Comparison of ENCODE assay signal across 12 mouse cellular contexts in the genomic region with DNA sequence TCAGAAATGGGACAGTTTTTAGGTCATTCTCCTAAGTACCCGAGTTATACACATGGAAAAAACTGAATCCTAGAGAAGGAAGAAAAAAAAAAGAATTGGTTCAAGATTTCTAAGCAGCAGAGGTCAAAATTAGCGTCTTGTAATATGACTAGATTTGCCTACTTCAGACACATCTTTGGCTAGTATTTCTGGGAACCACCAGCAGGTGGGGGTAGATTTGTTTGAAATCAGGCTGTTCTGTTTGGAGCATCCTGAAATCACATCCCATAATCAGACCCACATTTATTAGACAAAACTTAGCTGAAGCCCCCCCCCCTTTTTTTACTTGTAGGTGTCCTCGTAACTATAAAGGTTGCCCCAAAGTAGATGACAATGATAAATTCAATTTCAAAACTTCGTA. TPM values are rescaled to one million over a fixed set of nuclear protein-coding genes. Genes with fewer than 3 reads are reported as not detected.
DNase-seq lines count a peak whose midpoint lies in the region; ATAC-seq and TF ChIP-seq lines count a peak whose summit lies in the region.
"Had no signal": no experiment of that assay in that cellular context is flagged by ENCODE, and none has a peak within 500 bp of the region (broad histone marks: within the 10 kb centered on the region; RNA-seq: fewer than 3 reads in every experiment).

No protein-coding gene starts in this region.

- H3K4me1 ChIP-seq in heart, postnatal 0 days (ENCODE audit: control insufficient read depth, insufficient read depth) = no peaks in the 10 kb centered on the region
- H3K4me1 ChIP-seq in forebrain, embryonic 11.5 days (replicated peaks; ENCODE audit: control insufficient read depth, insufficient read depth, low read length) = no peaks in the 10 kb centered on the region
- H3K4me1 ChIP-seq: heart, embryonic 10.5 days had no signal

- H3K27me3 ChIP-seq in heart, postnatal 0 days (ENCODE audit: control insufficient read depth, insufficient read depth, low read length) = no peaks in the 10 kb centered on the region
- H3K27me3 ChIP-seq in forebrain, embryonic 11.5 days (ENCODE audit: control insufficient read depth, insufficient read depth, low read length) = no peaks in the 10 kb centered on the region

- H3K9ac ChIP-seq in heart, postnatal 0 days (replicated peaks; ENCODE audit: low read depth, low read length) = no peak overlapping the region
- no peak overlapping the region for H3K9ac ChIP-seq in forebrain, embryonic 11.5 days (ENCODE audit: low read length)

- TF ChIP-seq CTCF in heart, postnatal 0 days (IDR thresholded peaks at IDR 0.05; ENCODE audit: low read depth) = peak; percentile 28

- no peak for TF ChIP-seq EP300 in heart, postnatal 0 days (IDR thresholded peaks at IDR 0.05; ENCODE audit: low read depth)

- no peak for DNase-seq in heart, postnatal 0 days (ENCODE audit: low spot score)
- no peak for DNase-seq in heart, postnatal 25 days (ENCODE audit: low spot score)
- DNase-seq in left cerebral cortex, postnatal 4 days = peak; percentile 7
- DNase-seq in left cerebral cortex, postnatal 36 days (ENCODE audit: low spot score in 2 of 2) = no peak
- DNase-seq in MEL-GATA-1-ER (ENCODE audit: extremely low read depth, low read depth) = peak; percentile 6
- DNase-seq in kidney, postnatal 36 days = peak; percentile 12 to 51
- DNase-seq in urinary bladder, postnatal 25 days (ENCODE audit: low spot score) = no peak
- no peak for DNase-seq in forebrain, embryonic 11.5 days (ENCODE audit: low spot score)

- ATAC-seq in heart, postnatal 0 days (ENCODE audit: insufficient read depth, low read depth) = no peak
- ATAC-seq in forebrain, embryonic 11.5 days (replicated peaks; ENCODE audit: low FRiP score) = no peak

- WGBS in heart, postnatal 0 days = 48% methylated on average over 4 of the region's 4 CpGs
- WGBS in forebrain, embryonic 11.5 days = 57% methylated on average over 4 of the region's 4 CpGs

- H3K27ac ChIP-seq in heart, postnatal 0 days (ENCODE audit: low read depth) = no peak overlapping the region
- H3K27ac ChIP-seq in forebrain, embryonic 11.5 days (ENCODE audit: low read depth, low read length) = no peak overlapping the region
- H3K27ac ChIP-seq: heart, embryonic 10.5 days had no signal

- intact Hi-C loops in heart, postnatal 25 days (cut with DNase I) = loop anchor here (10.0 kb wide), 1 partner anchor 354 kb away; no protein-coding TSS in a partner anchor
- intact Hi-C loops in left cerebral cortex, postnatal 4 days (cut with DNase I) = no loop called here
- intact Hi-C loops in left cerebral cortex, postnatal 36 days (cut with DNase I) = no loop called here

- H3K9me3 ChIP-seq in heart, postnatal 0 days (replicated peaks; ENCODE audit: control insufficient read depth, low read length) = no peaks in the 10 kb centered on the region
- no peaks in the 10 kb centered on the region for H3K9me3 ChIP-seq in forebrain, embryonic 11.5 days (ENCODE audit: control insufficient read depth, low read length)
- H3K9me3 ChIP-seq: heart, embryonic 10.5 days had no signal

- H3K4me3 ChIP-seq in heart, postnatal 0 days (ENCODE audit: low read depth, low read length) = no peak overlapping the region
- no peak overlapping the region for H3K4me3 ChIP-seq in forebrain, embryonic 11.5 days (ENCODE audit: low read depth, low read length)
- H3K4me3 ChIP-seq: heart, embryonic 10.5 days had no signal

- no peaks in the 10 kb centered on the region for H3K36me3 ChIP-seq in heart, postnatal 0 days (replicated peaks; ENCODE audit: control insufficient read depth, insufficient read depth, low read length)
- no peaks in the 10 kb centered on the region for H3K36me3 ChIP-seq in forebrain, embryonic 11.5 days (ENCODE audit: control insufficient read depth, insufficient read depth, low read length)
- H3K36me3 ChIP-seq: heart, embryonic 10.5 days had no signal

- H3K4me2 ChIP-seq in heart, postnatal 0 days (ENCODE audit: low read depth, low read length) = no peak overlapping the region
- no peak overlapping the region for H3K4me2 ChIP-seq in forebrain, embryonic 11.5 days (ENCODE audit: low read depth, low read length, severe bottlenecking)

RNA-seq across cellular contexts. Expression of a gene that starts 35.6 kb away (rescaled TPM):
- total RNA-seq in heart, postnatal 0 days (2014; rRNA removed; ENCODE audit: low replicate concordance) = not detected in 2 replicates
- not detected in 2 replicates for polyA plus RNA-seq in heart, postnatal 0 days (2015; fragmentation: Nextera tagmentation; extraction: Ambion mirVana)
- not detected for total RNA-seq in heart, postnatal 25 days (2021)
- total RNA-seq in left cerebral cortex, postnatal 4 days (2021) = not detected
- not detected for total RNA-seq in left cerebral cortex, postnatal 36 days (2021)
- polyA plus RNA-seq in forebrain, embryonic 11.5 days (2014; fragmentation: Nextera tagmentation; extraction: Ambion mirVana) = not detected in 2 replicates
- polyA plus RNA-seq: large intestine, adult 2 months; liver, embryonic 16.5 days; small intestine, adult 2 months had no signal

Comparison
In these comparisons a context has a peak if more than half of its experiments do, and no peak if none do; other contexts are left out.
1. DNase-seq: peak in left cerebral cortex, postnatal 4 days (single experiment), MEL-GATA-1-ER (single experiment) and kidney, postnatal 36 days (2 of 2); none in heart, postnatal 0 days (single experiment), heart, postnatal 25 days (single experiment), left cerebral cortex, postnatal 36 days (0 of 2), urinary bladder, postnatal 25 days (single experiment) and forebrain, embryonic 11.5 days (single experiment).